Mouse (Mus musculus) retina, adult 2 months (tissue): Measurements from ENCODE around the gene Fcamr.

ENCODE experiments used
- DNase-seq: peaks from one replicate; pipeline ENCODE4 v3.0.0-alpha.2; 2012; ENCODE audit warnings: low read depth, low spot score

The Fcamr gene

DNA sequence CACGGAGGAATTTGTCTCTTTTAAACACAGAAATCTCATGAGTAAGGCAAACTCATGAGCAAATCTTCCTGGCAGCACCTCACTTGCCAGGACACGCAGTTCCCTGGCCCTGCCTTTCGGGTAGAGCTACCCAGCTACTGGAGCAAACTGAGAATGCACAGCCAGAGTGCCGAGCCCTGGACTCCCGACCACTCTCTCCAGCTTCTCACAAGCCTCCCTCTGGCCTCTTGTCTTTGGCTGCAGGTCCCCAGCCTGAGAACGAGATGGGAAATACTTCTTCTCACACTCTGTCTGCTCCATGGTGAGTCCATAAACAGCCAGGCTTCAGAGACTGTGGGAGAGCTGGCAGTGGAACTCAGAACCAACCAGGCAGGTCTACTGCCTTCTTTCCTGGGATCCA lies 2.3 kb downstream of the Fcamr start:
- DNase-seq = no peak

DNA sequence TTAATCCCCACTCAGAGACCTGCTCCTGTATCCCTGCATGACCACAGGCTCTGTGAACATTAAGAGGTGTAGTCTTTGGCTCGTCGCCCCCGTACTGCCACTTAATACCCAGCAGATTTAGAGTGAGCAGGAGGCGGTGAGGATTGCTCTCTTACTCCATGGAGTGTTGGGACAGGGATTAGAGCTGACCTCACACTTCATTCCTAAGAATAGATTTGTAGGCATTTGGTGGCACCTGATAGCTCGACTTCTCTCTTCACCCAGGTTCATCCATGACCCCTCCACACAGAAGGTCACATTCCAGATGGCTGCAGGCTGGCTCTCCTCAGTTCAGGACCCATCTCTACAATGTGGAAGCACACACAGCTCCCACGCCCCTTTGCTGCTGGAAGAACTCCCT lies 3.6 kb downstream of the Fcamr start:
- no peak for DNase-seq

DNA sequence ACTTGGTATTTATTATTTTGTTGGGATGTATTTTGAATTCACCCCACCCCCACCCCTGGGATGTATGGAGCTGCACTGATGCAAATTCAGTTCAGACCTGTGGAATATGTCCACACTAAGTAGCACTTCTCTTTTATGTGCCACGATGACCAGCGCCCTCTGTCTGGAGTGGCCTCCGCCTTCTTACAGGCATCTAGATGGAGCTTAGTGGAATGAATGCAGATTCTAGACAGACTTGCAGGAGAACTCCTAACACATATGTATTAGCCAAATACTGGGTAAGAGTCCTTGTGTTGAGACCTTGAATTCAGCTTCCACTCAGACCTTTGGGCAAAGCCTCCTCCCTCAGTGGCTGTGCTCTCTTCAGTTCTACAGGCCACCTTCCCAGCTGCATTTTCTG lies 10.2 kb downstream of the Fcamr start:
- no peak for DNase-seq

DNA sequence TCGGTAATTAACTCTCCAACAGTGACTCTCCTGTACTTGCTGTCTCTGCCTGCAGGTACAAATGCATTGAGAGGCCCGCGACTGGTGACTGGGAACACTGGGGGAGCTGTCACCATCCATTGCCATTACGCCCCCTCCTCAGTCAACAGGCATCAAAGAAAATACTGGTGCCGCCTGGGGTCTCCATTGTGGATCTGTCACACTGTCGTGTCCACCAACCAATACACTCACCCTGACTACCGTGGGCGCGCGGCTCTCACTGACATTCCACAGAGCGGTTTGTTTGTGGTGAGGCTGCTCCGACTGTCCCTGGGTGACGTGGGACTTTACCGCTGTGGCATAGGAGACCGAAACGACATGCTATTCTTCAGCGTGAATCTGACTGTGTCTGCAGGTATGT lies 10.6 kb downstream of the Fcamr start:
- DNase-seq = no peak

DNA sequence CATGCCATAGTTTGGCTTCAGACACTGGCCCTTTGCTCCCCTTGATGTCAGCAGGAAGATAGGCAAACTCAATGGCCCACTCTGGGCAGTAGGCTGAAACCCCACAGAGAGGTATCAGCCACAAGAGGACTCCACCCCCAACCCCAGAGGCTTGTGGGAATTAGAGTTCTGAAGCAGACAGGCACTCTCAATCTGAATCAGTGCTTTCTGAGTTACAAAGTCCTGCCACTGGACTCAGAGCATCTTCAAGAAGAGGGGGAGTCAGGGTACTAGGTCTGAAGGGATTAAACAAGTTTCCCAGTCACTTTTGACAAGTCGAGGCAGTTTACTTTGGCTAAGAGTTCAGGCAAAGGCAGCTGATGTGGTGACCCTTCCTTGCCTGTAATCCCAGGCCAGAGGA lies 19.0 kb downstream of the Fcamr start:
- DNase-seq = no peak

DNA sequence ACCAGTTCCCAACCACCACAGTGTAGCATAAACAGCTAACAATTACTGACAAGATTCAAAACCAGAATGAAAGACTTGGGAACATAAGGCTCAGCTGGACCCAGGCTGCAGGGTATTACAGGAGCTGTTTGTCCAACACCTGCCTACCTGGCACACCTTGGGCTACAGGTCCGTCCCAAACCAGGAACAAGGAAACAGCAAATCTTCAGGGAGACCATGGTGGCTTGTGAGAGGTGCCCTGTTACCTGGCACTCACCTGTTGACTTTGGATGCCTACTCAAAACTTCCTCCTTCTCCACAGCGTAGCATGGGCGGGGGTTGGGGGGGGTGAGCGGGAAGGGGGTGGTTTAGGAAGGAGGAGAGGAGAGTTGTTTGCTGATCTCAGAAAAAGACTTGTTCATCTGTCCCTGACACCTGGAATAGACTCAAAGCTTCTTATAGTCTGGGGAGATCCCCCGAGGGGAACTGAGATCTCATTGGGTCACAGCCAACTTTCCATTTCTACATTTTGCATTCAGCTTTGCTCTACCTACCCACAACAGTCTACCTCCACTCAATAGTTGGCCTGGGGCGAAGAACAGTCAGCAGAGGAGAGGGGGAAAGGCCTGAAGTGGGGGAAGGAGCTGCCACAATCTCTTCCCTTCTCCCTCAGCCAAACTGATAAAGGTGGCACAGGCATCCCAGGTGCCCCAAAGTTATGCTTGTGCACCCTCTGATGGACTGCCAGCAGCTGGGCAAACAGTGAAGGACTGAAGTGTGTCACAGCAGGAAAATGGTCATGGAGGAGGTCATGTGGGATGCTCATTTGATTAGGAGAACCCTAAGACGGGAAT lies 19.8 kb downstream of the Fcamr start:
- DNase-seq = no peak

DNA sequence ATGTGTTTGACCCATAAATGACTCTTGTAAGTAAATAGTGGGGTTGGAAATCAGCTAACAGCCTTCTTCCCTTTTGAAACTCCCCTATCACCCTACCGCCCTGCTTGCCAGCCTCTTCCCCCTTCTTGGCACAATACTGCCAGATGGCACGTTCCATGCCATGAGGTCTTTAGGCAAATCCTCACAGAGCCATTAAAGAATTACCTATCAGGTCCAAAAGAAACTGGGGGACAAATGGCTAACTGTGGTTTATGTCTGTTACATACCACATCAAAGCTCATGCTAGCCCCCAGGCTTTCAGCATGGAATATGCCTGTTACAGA lies 20.4 kb downstream of the Fcamr start:
- DNase-seq = no peak

DNA sequence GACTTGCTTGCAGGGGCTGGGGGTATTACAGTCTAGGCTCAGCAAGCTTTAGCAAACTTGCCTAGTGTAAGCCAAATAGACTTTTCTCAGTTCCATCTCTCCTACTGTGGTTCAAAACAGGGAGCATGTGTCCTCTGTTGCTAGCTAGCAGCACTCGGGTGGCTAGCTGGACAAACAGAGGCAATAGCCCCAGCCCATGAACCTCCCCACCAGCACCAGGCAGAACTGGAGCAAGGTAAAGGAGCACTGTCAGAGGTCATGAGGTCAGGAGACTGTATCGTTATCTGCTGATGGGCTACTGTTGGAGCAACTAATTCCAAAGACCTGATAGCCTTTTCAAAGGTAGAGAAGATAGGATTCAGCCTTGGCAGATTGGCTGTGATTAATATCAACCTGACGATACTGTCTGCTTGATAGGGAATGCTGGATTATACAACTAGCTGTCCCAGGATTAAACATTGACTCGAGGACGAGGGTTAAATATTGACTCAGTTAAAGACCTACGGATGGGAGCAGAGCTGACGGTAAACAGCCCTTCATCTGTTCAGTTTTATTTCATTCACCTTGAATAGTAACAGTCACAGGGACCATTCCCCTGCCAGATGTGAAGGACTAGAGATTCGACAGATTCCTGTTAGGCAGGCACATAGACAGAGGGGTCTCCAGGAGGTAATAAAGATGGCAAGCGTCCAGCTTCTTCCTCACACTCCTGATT lies 21.4 kb downstream of the Fcamr start:
- DNase-seq = no peak

DNA sequence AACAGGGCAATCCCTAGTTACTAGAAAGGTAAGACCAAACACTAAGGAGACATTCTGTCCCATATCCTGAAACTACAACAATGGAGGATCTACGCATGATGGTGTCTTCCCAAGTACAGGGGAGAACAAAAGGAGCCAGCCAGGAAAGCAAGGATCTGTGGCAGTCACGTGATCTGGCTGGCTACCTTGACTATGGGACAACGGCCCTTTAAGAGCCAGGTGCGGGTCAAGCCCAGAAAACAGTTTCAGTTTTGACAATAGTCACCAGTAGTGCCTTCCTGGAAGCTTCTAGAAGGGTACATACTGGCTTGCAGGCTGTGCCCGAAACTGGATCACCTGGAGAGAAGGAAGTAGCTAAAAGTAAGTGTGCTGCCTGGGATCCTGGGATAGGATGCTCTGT lies 25.7 kb downstream of the Fcamr start, which contains the start of gene Pigr:
Gene Pigr, plus strand, starts transcription at position 237 of the 400 bp plus-strand sequence.
- no peak for DNase-seq

DNA sequence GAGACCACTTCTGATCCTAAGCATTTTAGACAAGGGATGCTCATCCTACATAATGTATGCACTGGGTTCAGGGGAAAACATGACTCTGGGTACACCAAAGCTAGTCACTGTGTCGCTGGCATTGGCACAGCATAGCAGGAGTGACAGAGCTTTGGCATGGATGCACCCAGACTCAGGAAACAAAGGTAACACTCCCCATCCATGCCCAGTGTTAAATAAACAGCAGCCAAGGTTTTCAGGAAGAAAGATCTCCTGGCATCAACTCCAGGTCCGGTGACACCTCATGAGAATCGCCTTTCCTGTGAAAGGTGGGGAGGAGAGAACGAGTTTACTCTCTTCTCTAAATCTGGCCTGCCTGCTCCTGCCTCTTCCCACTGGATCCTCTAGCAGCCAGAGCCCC lies 28.0 kb downstream of the Fcamr start:
- DNase-seq = no peak

DNA sequence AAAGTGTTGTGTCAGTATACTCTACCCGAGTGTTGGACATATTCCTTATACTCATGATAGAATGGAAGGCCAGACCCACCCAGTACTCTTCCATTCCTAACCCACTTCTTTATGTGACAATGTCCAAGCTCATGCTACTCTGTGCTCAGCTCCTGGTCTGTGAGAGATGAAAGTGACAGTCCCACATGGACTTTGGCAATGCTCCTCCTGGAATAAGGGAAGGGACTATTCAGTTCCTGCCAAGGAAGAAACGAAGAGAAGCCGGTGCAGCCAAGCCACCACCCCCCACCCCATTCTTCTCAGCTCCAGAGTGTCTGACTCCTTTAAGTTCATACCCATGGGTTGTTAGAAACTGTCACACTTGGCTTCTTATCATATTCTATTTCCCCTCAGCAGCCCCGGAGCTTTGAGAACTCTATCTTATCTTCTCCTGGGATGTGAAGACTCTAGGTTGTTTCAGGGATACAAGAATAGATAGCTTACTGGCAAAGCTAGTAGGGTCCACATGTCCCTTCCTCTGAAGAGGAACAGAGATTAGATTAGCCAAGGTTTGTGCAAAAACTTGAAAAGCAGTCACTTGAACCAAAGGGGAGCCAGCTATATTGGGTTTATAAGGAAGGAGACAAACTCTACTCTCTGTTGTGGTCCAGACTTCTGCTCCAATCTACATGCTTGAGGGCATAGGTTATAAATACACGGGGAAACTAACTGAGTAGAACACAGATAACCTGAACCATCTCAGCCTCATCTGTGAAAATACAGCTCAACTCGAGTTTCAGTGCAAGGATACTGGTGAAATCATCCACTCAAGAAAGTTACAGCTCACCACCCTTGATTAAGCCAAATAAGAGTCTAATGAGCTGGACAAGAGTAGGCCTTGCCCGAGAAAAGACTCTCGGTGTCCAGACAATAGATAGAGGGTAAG lies 29.5 kb downstream of the Fcamr start:
- no peak for DNase-seq

DNA sequence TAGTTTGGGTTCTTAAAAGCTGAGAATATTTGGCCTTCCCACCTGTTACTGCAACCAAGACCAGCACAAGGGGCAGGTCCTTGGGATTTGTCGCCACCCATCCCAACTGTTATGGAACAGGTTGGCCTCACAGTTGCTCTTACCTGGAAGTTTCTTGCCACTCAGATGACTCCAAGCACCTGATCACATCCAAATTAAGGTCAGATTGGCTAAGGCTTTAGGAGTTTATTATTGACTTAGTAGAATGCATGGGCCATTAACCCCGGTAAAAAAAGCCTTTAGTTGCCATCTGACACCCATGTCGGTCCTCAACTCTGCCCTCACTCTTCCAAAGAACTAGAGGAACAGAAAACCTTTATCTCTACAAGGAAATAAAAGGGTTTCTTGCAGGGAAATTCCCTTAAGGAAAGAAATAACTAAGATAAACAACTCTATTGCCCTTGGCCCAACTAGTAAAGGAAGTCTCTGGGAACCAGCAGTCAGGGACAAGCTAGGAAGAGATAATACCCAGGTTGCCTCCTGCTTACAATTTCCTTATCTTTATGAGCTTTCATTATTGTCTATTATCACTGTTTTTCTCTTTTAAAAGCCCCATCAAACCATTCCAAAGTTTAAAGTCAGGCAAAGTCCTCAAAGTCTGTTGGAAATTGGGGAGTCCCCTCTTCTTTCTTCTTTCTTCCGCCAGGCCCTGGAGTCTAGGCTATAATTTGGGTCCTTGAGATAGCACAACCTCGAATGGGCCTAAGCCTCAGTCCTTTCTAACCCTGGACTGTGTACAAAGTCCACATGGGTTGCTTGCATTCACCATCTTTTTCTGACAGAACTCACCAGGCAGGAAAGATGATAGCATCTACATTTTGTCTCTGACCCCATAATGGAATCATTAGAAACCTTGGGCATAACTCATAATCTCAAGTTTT lies 31.8 kb downstream of the Fcamr start:
- DNase-seq = no peak

DNA sequence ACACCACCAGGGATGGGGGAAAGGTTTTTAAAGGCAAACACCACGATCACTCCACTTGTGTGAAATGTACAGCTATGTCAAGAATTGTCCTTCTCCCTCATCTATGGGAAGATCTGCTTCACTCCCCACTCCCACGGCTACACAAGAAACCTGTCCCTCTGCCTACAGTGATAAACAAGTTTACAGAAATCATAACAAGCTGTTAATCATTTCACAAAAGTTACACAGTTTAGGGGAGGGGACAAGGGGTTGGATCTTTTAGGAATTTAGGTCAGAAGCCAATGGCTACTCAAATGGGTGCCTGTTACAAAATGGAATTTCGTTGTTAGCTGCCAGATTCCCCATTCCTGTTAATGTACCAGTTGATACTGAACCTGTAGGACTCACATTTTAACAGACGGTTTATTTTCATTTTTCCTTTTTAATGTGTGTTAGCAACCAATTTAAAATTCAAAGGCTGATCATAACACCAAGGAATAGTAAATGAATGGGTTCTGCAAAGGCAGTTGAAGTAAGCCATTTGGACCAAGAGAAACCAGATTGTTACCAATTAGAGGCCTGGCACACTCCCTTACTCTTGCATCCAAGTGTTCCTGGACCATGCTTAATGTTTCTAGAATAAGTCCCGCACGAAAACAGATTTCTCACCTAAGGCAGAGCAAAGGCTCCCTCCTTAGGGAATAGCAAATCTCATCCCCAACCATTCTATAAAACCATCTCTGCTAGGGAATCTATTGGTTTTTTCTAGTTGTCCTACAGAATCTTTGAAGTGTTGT lies 34.6 kb downstream of the Fcamr start:
- no peak for DNase-seq

DNA sequence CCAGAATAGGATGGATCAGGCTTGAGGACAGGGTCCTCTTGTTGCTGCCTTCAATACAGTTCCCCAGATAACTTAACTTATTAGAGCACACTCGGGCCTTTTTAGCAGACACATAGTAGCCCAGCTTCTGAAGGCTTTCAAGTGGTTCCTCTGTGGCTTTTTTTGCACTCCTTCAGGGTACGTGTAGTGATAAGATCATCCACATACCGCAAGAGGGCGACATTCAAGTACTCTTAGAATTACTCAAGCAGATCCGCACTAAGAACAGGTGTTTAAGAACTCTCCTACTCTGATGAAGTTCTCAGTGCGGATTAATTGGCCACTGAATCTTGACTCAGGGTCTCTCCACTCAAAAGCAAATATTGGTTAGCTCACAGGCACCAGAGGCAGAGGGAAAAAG lies 37.6 kb downstream of the Fcamr start:
- peak; percentile 6 for DNase-seq

DNA sequence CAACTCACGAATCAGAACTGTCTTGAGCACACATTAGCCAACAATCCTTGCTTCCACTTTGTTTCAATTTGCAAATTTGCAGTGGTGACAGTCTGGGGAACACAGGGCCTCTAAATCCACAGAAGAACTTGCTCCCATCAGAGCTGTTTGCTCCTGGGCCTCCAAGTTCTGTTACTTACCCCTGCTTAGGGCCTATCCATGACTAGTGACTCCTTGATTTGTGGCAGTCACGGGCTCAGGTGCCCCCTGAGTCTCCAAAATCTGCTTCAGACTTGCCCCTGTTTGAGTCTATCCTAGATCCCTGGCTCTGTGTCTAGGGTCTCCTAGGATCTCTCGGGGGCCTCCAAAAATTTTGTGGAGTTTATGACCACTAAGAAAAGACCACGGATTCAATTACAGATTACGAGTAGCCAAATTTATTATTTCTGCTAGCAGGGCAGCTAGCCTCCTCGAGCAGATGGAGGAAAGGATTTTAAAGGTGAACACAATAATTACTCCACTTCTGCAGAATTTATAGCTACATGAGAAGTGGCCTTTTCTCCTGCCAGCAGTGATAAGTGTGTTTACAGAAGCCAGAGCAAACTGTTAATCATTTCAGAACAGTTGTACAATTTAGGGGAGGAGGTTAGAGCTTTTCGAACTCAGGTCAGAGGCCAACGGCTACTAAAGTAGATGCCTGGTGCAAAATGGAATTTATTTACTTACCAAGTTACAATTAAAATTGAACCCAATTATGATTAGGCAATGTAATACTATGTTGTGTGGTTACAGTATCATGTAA lies 40.1 kb downstream of the Fcamr start:
- DNase-seq = no peak

DNA sequence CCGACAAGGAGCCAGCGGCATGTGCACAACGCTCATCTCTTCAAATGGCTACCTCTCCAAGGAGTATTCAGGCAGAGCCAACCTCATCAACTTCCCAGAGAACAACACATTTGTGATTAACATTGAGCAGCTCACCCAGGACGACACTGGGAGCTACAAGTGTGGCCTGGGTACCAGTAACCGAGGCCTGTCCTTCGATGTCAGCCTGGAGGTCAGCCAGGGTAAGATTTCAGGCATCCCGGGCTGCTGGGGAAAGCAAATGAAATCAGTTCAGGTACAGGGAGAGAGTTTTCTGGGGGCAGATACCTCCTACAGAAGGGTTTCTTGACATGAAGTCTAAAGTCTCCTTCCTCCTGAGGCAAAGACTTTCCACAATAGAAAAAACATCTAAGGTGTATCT lies 40.9 kb downstream of the Fcamr start:
- no peak for DNase-seq

DNA sequence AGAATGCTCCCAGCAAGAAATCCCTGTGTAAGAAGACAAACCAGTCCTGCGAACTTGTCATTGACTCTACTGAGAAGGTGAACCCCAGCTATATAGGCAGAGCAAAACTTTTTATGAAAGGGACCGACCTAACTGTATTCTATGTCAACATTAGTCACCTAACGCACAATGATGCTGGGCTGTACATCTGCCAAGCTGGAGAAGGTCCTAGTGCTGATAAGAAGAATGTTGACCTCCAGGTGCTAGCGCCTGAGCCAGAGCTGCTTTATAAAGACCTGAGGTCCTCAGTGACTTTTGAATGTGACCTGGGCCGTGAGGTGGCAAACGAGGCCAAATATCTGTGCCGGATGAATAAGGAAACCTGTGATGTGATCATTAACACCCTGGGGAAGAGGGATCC lies 43.8 kb downstream of the Fcamr start:
- no peak for DNase-seq

DNA sequence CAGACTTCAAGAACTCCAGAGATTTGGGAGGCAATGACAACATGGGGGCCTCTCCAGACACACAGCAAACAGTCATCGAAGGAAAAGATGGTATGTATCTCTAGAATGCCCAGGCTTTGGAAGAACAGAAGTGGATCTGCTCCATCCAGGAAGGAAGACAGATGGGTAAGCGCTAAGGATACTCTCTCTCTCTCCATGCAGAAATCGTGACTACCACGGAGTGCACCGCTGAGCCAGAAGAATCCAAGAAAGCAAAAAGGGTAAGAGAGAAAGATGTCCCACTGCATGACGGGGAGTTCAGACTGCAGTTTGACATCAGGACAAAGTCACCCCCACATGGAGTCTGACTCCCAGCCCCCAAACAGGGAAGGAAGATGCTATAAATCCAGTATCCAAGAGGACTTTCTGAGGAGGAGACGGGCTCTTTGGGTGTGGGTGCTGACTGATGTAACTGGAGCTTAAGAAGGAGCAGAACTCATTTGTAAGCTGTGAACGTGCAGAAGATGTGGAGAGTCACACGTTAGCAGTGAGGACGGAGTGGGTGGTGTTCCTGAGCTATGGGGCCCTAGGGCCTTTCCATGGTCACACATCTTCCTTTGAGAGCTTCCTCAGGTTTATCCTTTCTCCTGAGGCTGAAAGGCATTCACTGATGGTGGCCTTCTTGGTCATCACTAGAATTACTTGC lies 49.0 kb downstream of the Fcamr start:
- DNase-seq = no peak

DNA sequence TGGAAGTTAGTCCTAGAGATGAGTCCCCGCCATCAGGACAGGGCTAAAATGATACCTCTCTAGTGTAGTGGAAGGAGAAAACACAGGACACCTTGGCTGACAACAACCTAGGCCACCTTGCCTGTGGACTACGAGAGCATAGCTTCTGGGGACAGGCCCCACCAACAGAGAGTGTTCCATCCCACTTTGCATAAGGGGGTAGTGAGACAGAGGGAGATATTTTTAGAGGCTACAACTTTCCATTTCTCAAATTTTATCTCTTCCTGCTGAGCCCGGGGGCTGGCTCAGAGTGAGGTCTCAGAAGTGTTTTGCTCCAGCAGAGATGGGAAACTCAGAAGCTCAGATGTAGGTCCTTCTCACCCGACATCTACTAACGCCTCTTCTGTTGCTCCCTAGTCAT lies 49.7 kb downstream of the Fcamr start:
- no peak for DNase-seq
